Mouse (Mus musculus) embryonic facial prominence, embryonic 11.5 days (tissue): Measurements from ENCODE around the gene Ift43. TPM values are rescaled to one million over a fixed set of nuclear protein-coding genes. Genes with fewer than 3 reads are reported as not detected.

Source experiments
- ATAC-seq: fragments of 200-750 bp; cut with Nextera tagmentation; replicated peaks from 2 replicates; pipeline ENCODE4 v1.8.0; 2017; ENCODE audit warnings: low read depth; ENCODE audit not compliant: insufficient number of reproducible peaks, low FRiP score, low TSS enrichment
- DNase-seq: peaks from one replicate; pipeline ENCODE4 v3.0.0-alpha.2; 2015; ENCODE audit warnings: low spot score
- H3K27ac ChIP-seq: fragments of 300-500 bp; sonication (generic); replicated peaks from 2 replicates; pipeline ENCODE4 v1.5.1; 2014; ENCODE audit warnings: mild to moderate bottlenecking, low read depth, low read length, control low read depth
- H3K27me3 ChIP-seq: fragments of 300-500 bp; sonication (generic); 2 replicates; pipeline ENCODE4 v1.6.1; 2014; ENCODE audit warnings: mild to moderate bottlenecking, low read length, moderate library complexity, mixed read lengths; ENCODE audit not compliant: control insufficient read depth, insufficient read depth
- H3K36me3 ChIP-seq: fragments of 300-500 bp; sonication (generic); replicated peaks from 2 replicates; pipeline ENCODE4 v1.6.1; 2014; ENCODE audit warnings: low read depth, mild to moderate bottlenecking, low read length, moderate library complexity, mixed read lengths; ENCODE audit not compliant: control insufficient read depth, insufficient read depth
- H3K4me1 ChIP-seq: fragments of 300-500 bp; sonication (generic); 2 replicates; pipeline ENCODE4 v1.6.1; 2014; ENCODE audit warnings: low read length, mixed read lengths; ENCODE audit not compliant: control insufficient read depth, insufficient read depth
- H3K4me2 ChIP-seq: fragments of 300-500 bp; sonication (generic); 2 replicates; pipeline ENCODE4 v1.6.1; 2014; ENCODE audit warnings: low read depth, mild to moderate bottlenecking, control low read depth, low read length, moderate library complexity
- H3K4me3 ChIP-seq: fragments of 300-500 bp; sonication (generic); 2 replicates; pipeline ENCODE4 v1.5.1; 2014; ENCODE audit warnings: low read depth, low read length, control low read depth
- H3K9ac ChIP-seq: fragments of 300-500 bp; sonication (generic); replicated peaks from 2 replicates; pipeline ENCODE4 v1.6.1; 2014; ENCODE audit warnings: mild to moderate bottlenecking, control low read depth, low read length
- H3K9me3 ChIP-seq: fragments of 300-500 bp; sonication (generic); replicated peaks from 2 replicates; pipeline ENCODE4 v1.6.1; 2016; ENCODE audit warnings: mild to moderate bottlenecking, low read length, inconsistent platforms, mixed read lengths; ENCODE audit not compliant: control insufficient read depth
- WGBS: fragments of 180-500 bp; shearing (Covaris S2); extraction: QIAGEN DNeasy Blood & Tissue Kit; methylation state at CpG from one replicate; pipeline ENCODE4 v1.1.7; 2014; 5-methylcytosine and 5-hydroxymethylcytosine counted together
- polyA plus RNA-seq: library from polyadenylated mRNA; unstranded; fragments of >200 nt; fragmentation: Nextera tagmentation; extraction: Ambion mirVana; gene quantifications from 2 replicates; pipeline ENCODE4 v1.2.1, GENCODE M21; 2014

The Ift43 gene
- polyA plus RNA-seq, 1 experiment from 2014 or later = 80.3 TPM

DNA sequence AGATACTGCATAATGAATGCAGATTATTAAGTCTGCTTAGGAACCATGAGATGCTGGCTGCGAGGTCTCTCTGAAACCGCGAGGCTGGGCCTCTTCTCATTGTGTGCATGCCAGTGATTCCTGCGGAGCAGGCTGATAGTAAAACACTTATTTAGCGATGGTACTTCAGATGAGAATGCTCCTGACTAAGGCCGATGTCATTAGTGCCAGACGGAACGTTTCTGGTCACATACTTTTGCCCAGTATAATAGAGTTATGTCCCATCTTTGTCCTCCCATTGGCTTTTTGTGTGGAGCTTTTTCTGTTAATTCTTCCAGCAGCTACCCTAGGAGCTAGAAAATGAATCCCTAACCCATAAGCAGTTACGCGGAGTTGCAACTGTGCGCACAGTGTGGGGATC is 15.4 kb downstream of the Ift43 start:
- H3K27ac ChIP-seq = no peak overlapping the region
- WGBS = 87% methylated on average over 11 of the region's 11 CpGs
- H3K4me2 ChIP-seq = no peak overlapping the region
- no peaks in the 10 kb centered on the region for H3K4me1 ChIP-seq
- no peaks in the 10 kb centered on the region for H3K9me3 ChIP-seq
- DNase-seq (no peak), ATAC-seq (no peak)
- H3K4me3 ChIP-seq = no peak overlapping the region
- no peaks in the 10 kb centered on the region for H3K27me3 ChIP-seq
- H3K36me3 ChIP-seq = no peaks in the 10 kb centered on the region
- H3K9ac ChIP-seq = no peak overlapping the region

- Histone ChIP-seq H3K4me2 (no peak overlapping the region), H3K27ac (no peak overlapping the region), H3K9me3 (no peaks in the 10 kb centered on the region), H3K9ac (no peak overlapping the region), H3K36me3 (no peaks in the 10 kb centered on the region), H3K4me1 (no peaks in the 10 kb centered on the region), H3K4me3 (no peak overlapping the region), H3K27me3 (no peaks in the 10 kb centered on the region)
- WGBS = 68% methylated on average over 3 of the region's 3 CpGs
- DNase-seq (no peak), ATAC-seq (no peak)
Observed at GRCm38 (mm10) chr12:86100711-86101110, 18.4 kb downstream of the Ift43 start.

GRCm38 (mm10) chr12:86102686-86103085 is 20.3 kb downstream of the Ift43 start:
- WGBS = 85% methylated on average over 8 of the region's 8 CpGs

DNA sequence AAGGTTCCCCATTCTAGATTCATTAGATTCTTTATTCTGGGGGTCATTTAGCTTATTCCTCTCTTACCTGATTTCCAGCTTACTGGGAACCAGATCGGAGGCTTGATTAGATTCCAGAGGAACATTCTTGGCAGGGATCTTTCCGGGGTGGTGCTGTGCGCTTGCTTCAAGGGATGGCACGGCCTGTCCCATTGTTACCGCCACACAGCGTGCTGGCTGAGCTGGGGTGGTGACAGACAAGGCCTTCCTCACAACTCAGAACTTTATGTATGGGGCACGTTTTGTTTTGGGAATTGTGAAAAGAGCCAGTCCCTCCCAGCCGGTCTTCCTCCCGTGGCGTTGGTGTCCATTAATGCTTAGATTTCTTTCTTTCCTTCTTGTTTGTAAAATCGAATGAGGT is 21.1 kb downstream of the Ift43 start:
- DNase-seq (no peak), ATAC-seq (no peak)
- 64% methylated on average over 11 of the region's 11 CpGs for WGBS
- Histone ChIP-seq H3K27me3 (no peaks in the 10 kb centered on the region), H3K9me3 (no peaks in the 10 kb centered on the region), H3K36me3 (no peaks in the 10 kb centered on the region), H3K27ac (no peak overlapping the region), H3K4me1 (no peaks in the 10 kb centered on the region), H3K4me3 (no peak overlapping the region), H3K9ac (no peak overlapping the region), H3K4me2 (no peak overlapping the region)

More at GRCm38 (mm10) chr12:86102686-86103085, 20.3 kb downstream of the Ift43 start:
- no peak for DNase-seq
- no peaks in the 10 kb centered on the region for H3K4me1 ChIP-seq
- H3K27me3 ChIP-seq = no peaks in the 10 kb centered on the region
- no peak overlapping the region for H3K9ac ChIP-seq
- no peak overlapping the region for H3K4me2 ChIP-seq
- no peak for ATAC-seq
- no peaks in the 10 kb centered on the region for H3K9me3 ChIP-seq
- H3K36me3 ChIP-seq = no peaks in the 10 kb centered on the region
- H3K27ac ChIP-seq = no peak overlapping the region
- H3K4me3 ChIP-seq = no peak overlapping the region

DNA sequence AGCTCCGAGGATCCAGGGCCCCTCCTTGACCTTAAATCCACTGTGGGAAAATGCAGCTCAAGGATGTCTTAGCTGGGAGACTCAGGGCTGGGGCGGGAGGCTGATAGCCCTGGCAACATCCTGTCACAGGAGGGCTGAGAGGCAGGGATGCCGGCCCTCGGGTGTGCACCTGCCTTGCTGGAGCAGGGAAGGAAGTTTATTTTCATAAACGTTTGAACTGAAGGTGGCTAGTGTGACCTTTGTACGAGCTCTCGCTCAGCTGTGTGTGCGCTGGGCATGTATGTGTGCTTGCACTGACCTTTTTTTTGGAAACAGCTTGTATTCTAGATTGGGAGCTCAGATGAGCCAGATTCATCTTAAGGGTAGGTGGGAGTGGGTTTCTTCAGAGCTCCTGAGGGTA is 21.5 kb downstream of the Ift43 start:
- 62% methylated on average over 8 of the region's 8 CpGs for WGBS
- Histone ChIP-seq H3K27me3 (no peaks in the 10 kb centered on the region), H3K4me3 (no peak overlapping the region), H3K4me2 (no peak overlapping the region), H3K27ac (no peak overlapping the region), H3K36me3 (no peaks in the 10 kb centered on the region), H3K9me3 (no peaks in the 10 kb centered on the region), H3K4me1 (no peaks in the 10 kb centered on the region), H3K9ac (no peak overlapping the region)
- ATAC-seq (no peak), DNase-seq (no peak)

GRCm38 (mm10) chr12:86104297-86104696 is 22.0 kb downstream of the Ift43 start:
- Histone ChIP-seq H3K4me3 (no peak overlapping the region), H3K36me3 (no peaks in the 10 kb centered on the region), H3K4me2 (no peak overlapping the region), H3K27me3 (no peaks in the 10 kb centered on the region), H3K9me3 (no peaks in the 10 kb centered on the region), H3K4me1 (no peaks in the 10 kb centered on the region), H3K9ac (no peak overlapping the region), H3K27ac (no peak overlapping the region)
- DNase-seq (no peak), ATAC-seq (no peak)
- 76% methylated on average over 11 of the region's 11 CpGs for WGBS

- DNase-seq (no peak), ATAC-seq (no peak)
- Histone ChIP-seq H3K9me3 (no peaks in the 10 kb centered on the region), H3K4me3 (no peak overlapping the region), H3K36me3 (no peaks in the 10 kb centered on the region), H3K27me3 (no peaks in the 10 kb centered on the region), H3K9ac (no peak overlapping the region), H3K4me2 (no peak overlapping the region), H3K4me1 (no peaks in the 10 kb centered on the region), H3K27ac (no peak overlapping the region)
- WGBS = 81% methylated on average over 10 of the region's 10 CpGs
Observed at GRCm38 (mm10) chr12:86105546-86105945, 23.2 kb downstream of the Ift43 start.

GRCm38 (mm10) chr12:86106086-86106485 is 23.7 kb downstream of the Ift43 start:
- 93% methylated on average over 9 of the region's 9 CpGs for WGBS
- Histone ChIP-seq H3K27me3 (no peaks in the 10 kb centered on the region), H3K36me3 (no peaks in the 10 kb centered on the region), H3K4me2 (no peak overlapping the region), H3K27ac (no peak overlapping the region), H3K4me3 (no peak overlapping the region), H3K9me3 (no peaks in the 10 kb centered on the region), H3K4me1 (no peaks in the 10 kb centered on the region), H3K9ac (no peak overlapping the region)
- ATAC-seq (no peak), DNase-seq (no peak)
